In genomic region chr14:41050471-41050870, GRCm38 (mm10) we compare ENCODE assay signal across 1 mouse cellular context.
TF ChIP-seq lines count a peak whose summit lies in the region.

No protein-coding gene starts in this region.

TF ChIP-seq in MEL, 35 proteins besides CTCF, POLR2A, EP300 and RAD21:
- TF ChIP-seq GABPA (IDR thresholded peaks at IDR 0.05; ENCODE audit: low read depth, low read length) (no peak), MYC (IDR thresholded peaks at IDR 0.05; ENCODE audit: low read depth, low read length) (no peak), ETS1 (IDR thresholded peaks at IDR 0.05; ENCODE audit: low read depth, low read length) (no peak), POLR2AphosphoS2 (IDR thresholded peaks at IDR 0.05; ENCODE audit: low read length) (no peak), MEF2A (IDR thresholded peaks at IDR 0.05; ENCODE audit: extremely low read depth, insufficient replicate concordance, low read depth, low read length, poor library complexity, severe bottlenecking) (no peak), GATA1 (IDR thresholded peaks at IDR 0.05; ENCODE audit: low read depth, low read length) (no peak), ZMIZ1 (IDR thresholded peaks at IDR 0.05; ENCODE audit: low read depth, low read length) (no peak), USF1 (IDR thresholded peaks at IDR 0.05; ENCODE audit: low read depth, low read length) (no peak), SMC3 (IDR thresholded peaks at IDR 0.05; ENCODE audit: low read depth, low read length) (no peak), UBTF (IDR thresholded peaks at IDR 0.05; ENCODE audit: borderline replicate concordance, insufficient read depth, low read depth, low read length) (no peak), KAT2A (conservative IDR thresholded peaks at IDR 0.05; ENCODE audit: low read depth, low read length) (no peak), MAZ (IDR thresholded peaks at IDR 0.05; ENCODE audit: low read depth, low read length) (no peak), USF2 (IDR thresholded peaks at IDR 0.05; ENCODE audit: borderline replicate concordance in 1 of 2, insufficient read depth in 1 of 2, low read depth in 1 of 2, low read length in 2 of 2) (no peak), MAX (IDR thresholded peaks at IDR 0.05; ENCODE audit: low read length) (no peak), ZC3H11A (IDR thresholded peaks at IDR 0.05; ENCODE audit: low read depth, low read length) (no peak), MXI1 (IDR thresholded peaks at IDR 0.05; ENCODE audit: low read depth, low read length) (no peak), E2F4 (IDR thresholded peaks at IDR 0.05; ENCODE audit: borderline replicate concordance, low read depth, low read length) (no peak)
TF ChIP-seq in MEL: peak in this region for 0.
